Mouse (Mus musculus) heart, postnatal 0 days (tissue): ENCODE data around the gene Eipr1.

Experiments used
- CTCF ChIP-seq: IDR thresholded peaks from 2 replicates; pipeline ENCODE4 v1.5.1; 2016; ENCODE audit warnings: antibody characterized with exemption, control low read depth, low read depth
- EP300 ChIP-seq: IDR thresholded peaks from 2 replicates; pipeline ENCODE4 v1.6.1; 2016; ENCODE audit warnings: antibody characterized with exemption, low read depth

DNA sequence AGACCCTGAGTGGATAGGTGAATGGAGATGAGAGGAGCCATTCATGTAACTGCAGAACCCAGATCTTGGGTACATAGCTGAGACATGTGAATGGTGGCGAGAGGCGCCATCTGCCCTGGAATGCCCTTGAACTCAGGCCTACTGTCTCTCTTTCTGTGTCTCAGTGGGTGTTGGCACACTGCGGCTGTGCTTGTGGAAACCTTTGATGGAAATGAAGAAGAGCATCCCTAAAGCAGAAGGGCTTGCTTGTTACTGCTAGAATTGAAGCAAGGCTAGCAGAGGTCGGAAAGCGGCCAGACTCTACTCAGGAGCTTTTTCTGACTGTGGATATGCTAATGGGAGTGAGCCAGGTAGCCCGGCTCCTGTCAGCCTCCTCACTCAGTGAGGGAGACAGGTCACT, 50.1 kb downstream of the Eipr1 start:
- TF ChIP-seq CTCF (no peak), EP300 (no peak)
